Mouse (Mus musculus) embryonic facial prominence, embryonic 13.5 days (tissue): ENCODE measurements around the gene Olfr981. TPM values are rescaled to one million over a fixed set of nuclear protein-coding genes. Genes with fewer than 3 reads are reported as not detected.
"Not testable (repeated sequence)": the region's sequence is repeated elsewhere in the genome, so short reads cannot be mapped to it uniquely, and the experiment has no call there.

Experiments used
- ATAC-seq: fragments of 200-750 bp; cut with Nextera tagmentation; 2 replicates; pipeline ENCODE4 v1.8.0; 2017; ENCODE audit warnings: low read depth; ENCODE audit not compliant: insufficient number of reproducible peaks, insufficient read depth, low FRiP score, low TSS enrichment
- H3K27ac ChIP-seq: fragments of 300-500 bp; sonication (generic); 2 replicates; pipeline ENCODE4 v1.5.1; 2015; ENCODE audit warnings: moderate library complexity, mild to moderate bottlenecking, inconsistent platforms
- H3K27me3 ChIP-seq: fragments of 300-500 bp; sonication (generic); 2 replicates; pipeline ENCODE4 v1.6.1; 2015; ENCODE audit warnings: mild to moderate bottlenecking, inconsistent platforms
- H3K36me3 ChIP-seq: fragments of 300-500 bp; sonication (generic); 2 replicates; pipeline ENCODE4 v1.6.1; 2015; ENCODE audit warnings: mild to moderate bottlenecking, inconsistent platforms
- H3K4me1 ChIP-seq: fragments of 300-500 bp; sonication (generic); 2 replicates; pipeline ENCODE4 v1.6.1; 2015; ENCODE audit warnings: inconsistent platforms
- H3K4me2 ChIP-seq: fragments of 300-500 bp; sonication (generic); 2 replicates; pipeline ENCODE4 v1.6.1; 2015; ENCODE audit warnings: moderate library complexity, mild to moderate bottlenecking, inconsistent platforms
- H3K4me3 ChIP-seq: fragments of 300-500 bp; sonication (generic); 2 replicates; pipeline ENCODE4 v1.5.1; 2015; ENCODE audit warnings: mild to moderate bottlenecking, inconsistent platforms
- H3K9ac ChIP-seq: fragments of 300-500 bp; sonication (generic); 2 replicates; pipeline ENCODE4 v1.6.1; 2015; ENCODE audit warnings: mild to moderate bottlenecking, inconsistent platforms
- H3K9me3 ChIP-seq: fragments of 300-500 bp; sonication (generic); 2 replicates; pipeline ENCODE4 v1.6.1; 2016; ENCODE audit warnings: inconsistent platforms
- WGBS: fragments of 180-500 bp; shearing (Covaris S2); methylation state at CpG from one replicate; pipeline ENCODE4 v1.1.7; 2015; ENCODE audit warnings: mixed read lengths; 5-methylcytosine and 5-hydroxymethylcytosine counted together
- polyA plus RNA-seq: library from polyadenylated mRNA; unstranded; fragments of >200 nt; fragmentation: Nextera tagmentation; extraction: Ambion mirVana; gene quantifications from 2 replicates; pipeline ENCODE4 v1.2.1, GENCODE M21; 2015

The Olfr981 gene
- polyA plus RNA-seq, result not detected in 2 replicates

DNA sequence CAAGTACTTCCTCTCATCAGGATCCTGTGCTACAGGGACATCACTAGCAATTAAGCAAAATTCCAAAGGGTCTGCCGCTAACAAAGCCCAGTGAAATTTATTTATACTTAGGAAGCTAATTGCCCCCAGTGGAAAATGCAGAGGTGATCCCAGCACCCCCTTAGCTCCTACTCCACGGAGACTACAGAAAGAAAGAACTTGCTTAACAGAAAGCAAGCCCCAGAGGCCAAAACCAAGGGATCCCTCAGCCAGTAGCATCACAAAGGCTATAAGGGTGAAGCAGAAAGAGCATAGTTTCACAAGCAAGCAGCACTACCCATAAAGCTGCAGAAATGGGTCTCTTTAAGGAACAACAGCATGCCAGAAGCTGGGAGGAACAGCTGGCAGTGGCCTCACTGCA is at the start of gene Olfr981:
Gene Olfr981 (plus strand): TSS at position 301 of the 400 bp plus-strand sequence.
- no peaks in the 10 kb centered on the region for H3K27me3 ChIP-seq

GRCm38 (mm10) chr9:39976581-39977145 is 44.6 kb upstream of the Olfr981 start:
- not testable (repeated sequence) for ATAC-seq, H3K4me3 ChIP-seq, H3K9me3 ChIP-seq, H3K4me2 ChIP-seq, H3K27ac ChIP-seq, H3K9ac ChIP-seq, H3K27me3 ChIP-seq, H3K36me3 ChIP-seq, H3K4me1 ChIP-seq
- 80% methylated on average over 1 of the region's 1 CpGs for WGBS

More for the DNA sequence above, at the start of gene Olfr981:
- Histone ChIP-seq H3K4me3 (no peak within 1 kb of the TSS), H3K4me2 (no peak within 1 kb of the TSS), H3K36me3 (no peaks in the 10 kb centered on the region), H3K27ac (no peak within 1 kb of the TSS), H3K4me1 (no peaks in the 10 kb centered on the region), H3K9ac (no peak within 1 kb of the TSS), H3K9me3 (no peaks in the 10 kb centered on the region)
- WGBS, result 51% methylated on average over 2 of the region's 2 CpGs
- ATAC-seq, result no peak

- Histone ChIP-seq H3K27me3 (no peaks in the 10 kb centered on the region), H3K9me3 (no peaks in the 10 kb centered on the region), H3K36me3 (no peaks in the 10 kb centered on the region), H3K4me3 (no peak within 1 kb of the TSS), H3K4me1 (no peaks in the 10 kb centered on the region), H3K27ac (no peak within 1 kb of the TSS), H3K9ac (no peak within 1 kb of the TSS), H3K4me2 (no peak within 1 kb of the TSS)
- ATAC-seq, result no peak
- WGBS, result 59% methylated on average over 2 of the region's 2 CpGs
Observed at GRCm38 (mm10) chr9:39991813-39992212, 29.5 kb upstream of the Olfr981 start, which contains the start of gene Olfr978. TSS of gene Olfr978 (plus strand) at chr9:39992113.

- WGBS, result 100% methylated on average over 1 of the region's 1 CpGs
Observed at GRCm38 (mm10) chr9:40003365-40003764, 17.9 kb upstream of the Olfr981 start, which contains the start of gene Olfr979. TSS of gene Olfr979 (minus strand) at chr9:40003465.

DNA sequence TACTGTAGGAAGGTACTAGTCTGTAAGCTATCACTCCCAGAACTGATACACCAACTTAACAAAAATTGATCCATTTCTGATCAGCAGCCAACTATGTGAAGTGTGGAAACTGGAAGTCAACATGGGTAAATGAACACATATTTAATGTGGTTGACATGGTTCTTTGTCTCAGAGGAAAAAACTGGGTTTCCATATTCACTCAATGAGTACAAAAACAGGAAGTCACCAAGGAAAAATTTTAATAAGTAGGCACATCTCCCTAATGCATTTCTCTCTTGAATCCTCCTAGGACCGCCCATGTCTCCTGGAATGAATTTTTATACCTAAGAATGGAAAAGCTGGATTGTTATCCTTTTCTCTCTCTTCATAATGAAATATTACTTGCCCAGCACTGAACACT is 11.8 kb upstream of the Olfr981 start, which contains the start of gene Olfr980:
Gene Olfr980 (minus strand): TSS at position 101 of the 400 bp plus-strand sequence.
- 89% methylated on average over 1 of the region's 1 CpGs for WGBS
- no peaks in the 10 kb centered on the region for H3K27me3 ChIP-seq
- H3K4me2 ChIP-seq, result no peak within 1 kb of the TSS
- H3K4me1 ChIP-seq, result no peaks in the 10 kb centered on the region
- H3K9ac ChIP-seq, result no peak within 1 kb of the TSS
- H3K27ac ChIP-seq, result no peak within 1 kb of the TSS
- H3K4me3 ChIP-seq, result no peak within 1 kb of the TSS
- no peaks in the 10 kb centered on the region for H3K36me3 ChIP-seq
- no peaks in the 10 kb centered on the region for H3K9me3 ChIP-seq
- ATAC-seq, result no peak

More at GRCm38 (mm10) chr9:40003365-40003764, 17.9 kb upstream of the Olfr981 start, which contains the start of gene Olfr979:
- no peak for ATAC-seq
- Histone ChIP-seq H3K27me3 (no peaks in the 10 kb centered on the region), H3K9me3 (no peaks in the 10 kb centered on the region), H3K27ac (no peak within 1 kb of the TSS), H3K4me2 (no peak within 1 kb of the TSS), H3K4me3 (no peak within 1 kb of the TSS), H3K4me1 (no peaks in the 10 kb centered on the region), H3K9ac (no peak within 1 kb of the TSS), H3K36me3 (no peaks in the 10 kb centered on the region)

DNA sequence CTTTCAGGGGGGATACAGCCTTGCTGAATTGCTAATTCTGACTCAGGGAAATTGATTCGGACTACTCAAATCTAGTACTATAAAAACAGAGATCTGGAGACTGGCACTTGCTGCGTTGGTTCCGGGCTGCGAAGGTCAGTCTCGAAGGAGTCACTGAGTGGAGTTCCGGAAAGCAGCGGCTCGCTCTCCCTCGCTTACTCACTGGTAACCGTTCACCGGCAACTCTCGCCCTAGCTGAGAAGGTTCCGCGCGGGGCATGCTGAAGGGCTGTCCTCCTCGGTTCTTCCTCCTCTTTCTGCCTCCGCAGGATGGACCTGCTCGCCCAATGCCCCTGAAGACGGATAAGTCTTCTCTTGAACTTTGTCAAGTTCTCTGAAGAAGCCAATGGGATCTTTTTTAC is 28.9 kb downstream of the Olfr981 start:
- WGBS, result 90% methylated on average over 19 of the region's 19 CpGs
- Histone ChIP-seq H3K4me1 (no peaks in the 10 kb centered on the region), H3K27me3 (no peaks in the 10 kb centered on the region), H3K36me3 (no peaks in the 10 kb centered on the region), H3K9ac (no peak overlapping the region), H3K4me3 (no peak overlapping the region), H3K9me3 (no peaks in the 10 kb centered on the region), H3K27ac (no peak overlapping the region), H3K4me2 (no peak overlapping the region)
- no peak for ATAC-seq

DNA sequence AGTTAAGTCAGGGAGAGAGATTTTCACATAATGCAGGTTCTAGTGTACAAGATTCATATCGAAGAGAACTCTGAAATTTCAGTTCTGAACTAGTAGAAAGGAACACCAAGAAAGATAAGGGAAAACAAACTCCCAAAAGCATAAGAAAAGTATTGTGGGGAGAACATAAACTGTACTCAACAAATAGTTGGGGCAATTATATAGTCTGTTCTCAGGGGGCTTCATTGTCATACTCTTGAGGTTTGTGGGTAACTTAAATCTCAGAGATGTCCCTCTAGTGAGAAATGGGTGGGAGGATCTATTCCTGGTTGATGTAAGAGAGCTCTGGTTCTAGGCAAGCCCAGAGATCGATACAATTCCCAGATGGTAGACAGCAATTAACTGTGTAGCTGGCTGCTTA is 52.3 kb downstream of the Olfr981 start, which contains the start of gene Olfr982:
Gene Olfr982 (plus strand): TSS at position 301 of the 400 bp plus-strand sequence.
- Histone ChIP-seq H3K4me3 (no peak within 1 kb of the TSS), H3K4me2 (no peak within 1 kb of the TSS), H3K9ac (no peak within 1 kb of the TSS), H3K9me3 (no peaks in the 10 kb centered on the region), H3K27me3 (no peaks in the 10 kb centered on the region), H3K4me1 (no peaks in the 10 kb centered on the region), H3K36me3 (no peaks in the 10 kb centered on the region), H3K27ac (no peak within 1 kb of the TSS)
- 74% methylated on average over 2 of the region's 2 CpGs for WGBS
- ATAC-seq, result no peak

Other genes starting within 250 kb of the Olfr981 start
- gene Olfr968, start 238.2 kb upstream of the Olfr981 start, polyA plus RNA-seq, result not detected in 2 replicates
- not detected in 2 replicates for gene Olfr969, start 230.5 kb upstream of the Olfr981 start, polyA plus RNA-seq
- not detected in 2 replicates for gene Olfr970, start 212.6 kb upstream of the Olfr981 start, polyA plus RNA-seq
- not detected in 2 replicates for gene Olfr971, start 184.6 kb upstream of the Olfr981 start, polyA plus RNA-seq
- gene Olfr972, start 155.0 kb upstream of the Olfr981 start, polyA plus RNA-seq, result not detected in 2 replicates
- gene Olfr229, start 114.1 kb upstream of the Olfr981 start, polyA plus RNA-seq, result not detected in 2 replicates
- 0.25 TPM in 1 of 2 replicates, not detected in the other for gene Olfr974, start 84.0 kb upstream of the Olfr981 start, polyA plus RNA-seq
- gene Olfr975, start 69.4 kb upstream of the Olfr981 start, polyA plus RNA-seq, result not detected in 2 replicates
- not detected in 2 replicates for gene Olfr976, start 60.3 kb upstream of the Olfr981 start, polyA plus RNA-seq
- gene Olfr978, start 29.4 kb upstream of the Olfr981 start, polyA plus RNA-seq, result not detected in 2 replicates
- gene Olfr979, start 18.0 kb upstream of the Olfr981 start, polyA plus RNA-seq, result not detected in 2 replicates
- not detected in 2 replicates for gene Olfr980, start 11.9 kb upstream of the Olfr981 start, polyA plus RNA-seq
- not detected in 2 replicates for gene Olfr982, start 52.4 kb downstream of the Olfr981 start, polyA plus RNA-seq
- not detected in 2 replicates for gene Olfr983, start 72.1 kb downstream of the Olfr981 start, polyA plus RNA-seq
- gene Olfr984, start 92.7 kb downstream of the Olfr981 start, polyA plus RNA-seq, result not detected in 2 replicates
- not detected in 2 replicates for gene Olfr985, start 108.7 kb downstream of the Olfr981 start, polyA plus RNA-seq
- not detected in 2 replicates for gene Tmem225, start 126.7 kb downstream of the Olfr981 start, polyA plus RNA-seq
- gene Olfr986, start 159.5 kb downstream of the Olfr981 start, polyA plus RNA-seq, result not detected in 2 replicates
- 6.9 and 8.1 TPM in 2 replicates for gene Zfp202, start 170.9 kb downstream of the Olfr981 start, polyA plus RNA-seq
- gene Scn3b, start 247.8 kb downstream of the Olfr981 start, polyA plus RNA-seq, result 2.8 and 3.0 TPM in 2 replicates